Mouse (Mus musculus) adrenal gland, postnatal 4 days (tissue): ENCODE data around the gene Olfr1369-ps1. TPM values are rescaled to one million over a fixed set of nuclear protein-coding genes. Genes with fewer than 3 reads are reported as not detected.

Experiments used
- DNase-seq, 2 experiments: peaks; one replicate each; pipeline ENCODE4 v3.0.0; 2021 to 2022; ENCODE audit warnings: low spot score in 2 of 2, mixed read lengths in 2 of 2
- total RNA-seq, 2 experiments: library from RNA; stranded (reverse); gene quantifications; 2 replicates each; pipeline ENCODE4 v1.2.3; 2021

Olfr1369-ps1 gene
- total RNA-seq, 2 experiments from 2014 or later, result not detected

- DNase-seq, result no peak
These were observed 57.2 kb downstream of the Olfr1369-ps1 start for GRCm38 (mm10) chr13:21168371-21169011.

Other genes starting within 250 kb of the Olfr1369-ps1 start
- gene Olfr1370, start 36.5 kb upstream of the Olfr1369-ps1 start, total RNA-seq, result not detected
- gene Olfr263, start 18.2 kb downstream of the Olfr1369-ps1 start, total RNA-seq, result not detected
- gene Olfr1368, start 34.4 kb downstream of the Olfr1369-ps1 start, total RNA-seq, result not detected
- 10 to 100 TPM; 73.3 to 75.1 TPM for gene Trim27, start 68.0 kb downstream of the Olfr1369-ps1 start, total RNA-seq
- gene Gpx5, start 181.2 kb downstream of the Olfr1369-ps1 start, total RNA-seq, result not detected
- under 1 TPM in 1 of 2 experiments, not detected in 1; 0.81 TPM for gene Gpx6, start 200.6 kb downstream of the Olfr1369-ps1 start, total RNA-seq
- gene Olfr1367, start 235.4 kb downstream of the Olfr1369-ps1 start, total RNA-seq, result not detected